Mouse (Mus musculus): ENCODE results near the gene Tex10.
A peak's percentile ranks its signal among the peaks of the same experiment; 100 is the strongest.

The Tex10 gene

DNA sequence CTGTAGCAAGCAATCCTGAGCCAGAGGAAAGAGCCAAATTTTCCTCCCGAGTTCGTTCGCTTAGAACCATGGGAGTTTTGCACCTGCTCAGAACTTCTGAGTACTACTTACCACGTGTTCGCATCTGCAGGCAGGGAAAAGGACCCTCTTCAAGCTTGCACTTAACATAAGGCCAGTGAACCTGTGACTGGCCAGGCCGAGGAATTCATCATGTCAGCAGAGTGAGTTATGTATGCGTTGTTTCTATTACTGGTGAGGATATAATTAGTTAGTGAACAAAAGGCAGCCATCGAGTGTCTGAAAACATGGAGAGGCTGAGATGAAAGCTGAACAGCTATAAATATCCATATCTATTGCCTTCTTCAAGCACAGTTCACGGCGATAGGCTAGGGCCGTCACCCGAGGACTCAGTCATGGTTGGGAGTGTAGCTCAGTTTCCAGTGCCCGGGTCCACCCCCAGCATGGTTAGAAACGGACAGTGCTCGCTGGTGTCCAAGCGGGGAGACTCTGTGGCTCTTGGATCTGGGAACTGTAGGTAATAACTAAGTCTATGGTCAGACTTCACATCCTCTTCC lies 70.1 kb downstream of the Tex10 start:
- DNase-seq = no peak

DNA sequence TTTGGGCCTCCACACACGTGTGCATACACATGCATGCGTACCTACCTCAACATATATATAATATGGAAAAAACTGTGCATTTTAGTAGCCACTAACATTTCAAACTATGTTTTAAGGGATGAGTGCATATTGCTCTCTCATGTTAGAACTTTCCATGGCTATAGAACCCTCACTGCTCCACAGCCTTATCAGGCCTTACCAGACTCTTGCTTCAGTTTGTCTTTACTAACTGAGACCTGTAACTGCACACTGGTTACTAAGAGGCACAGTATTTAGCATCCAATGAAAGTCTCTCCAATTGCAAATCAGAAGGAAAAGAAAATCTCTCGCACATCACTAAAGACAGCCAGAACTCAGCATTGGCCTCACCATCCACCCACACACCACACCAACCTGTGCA lies 76.3 kb downstream of the Tex10 start:
- no peak for DNase-seq

DNA sequence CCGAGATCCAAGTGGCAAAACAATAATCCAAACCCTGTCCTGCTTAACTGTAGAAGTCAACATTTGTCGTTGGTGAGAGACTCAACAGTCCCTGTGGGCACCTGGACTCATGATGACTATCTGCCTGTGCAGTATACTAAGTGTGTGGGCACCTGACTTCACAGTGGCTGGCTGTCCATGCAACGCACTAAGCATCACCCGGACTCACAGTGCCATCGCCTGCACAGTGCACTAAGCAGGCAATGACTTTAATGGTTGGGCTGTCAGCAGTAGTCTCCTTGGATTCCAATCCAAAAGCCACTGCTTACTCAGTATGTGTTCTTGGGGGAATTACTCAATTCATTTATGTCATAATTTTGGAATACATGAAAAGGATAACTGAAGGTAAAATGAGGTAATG lies 90.8 kb downstream of the Tex10 start:
- no peak for DNase-seq

DNA sequence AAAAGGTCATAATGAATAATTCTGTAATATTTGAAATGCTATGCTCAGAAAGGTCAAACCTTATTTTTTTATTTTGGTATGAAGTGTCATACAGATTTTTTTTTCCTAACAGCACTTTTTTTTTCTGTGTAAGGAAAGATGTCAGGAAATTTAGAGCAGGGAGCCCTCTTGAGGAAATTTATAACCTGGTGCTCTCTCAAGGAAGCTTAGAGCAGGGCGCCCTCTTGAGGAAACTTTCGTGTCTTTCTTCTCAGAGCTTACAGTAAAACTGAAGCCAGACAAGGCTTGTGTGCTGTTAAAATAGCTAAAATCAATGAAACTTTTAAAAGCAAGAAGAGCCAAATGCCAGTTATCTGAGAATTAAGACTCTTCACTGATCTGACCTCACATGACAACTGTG lies 92.3 kb downstream of the Tex10 start:
- DNase-seq = peak; percentile 85 to 90
